Mouse (Mus musculus) embryonic stem cell, embryonic (primary cell): ENCODE measurements around the gene Rcor3.

Experiments used
- CTCF ChIA-PET, 4 experiments: fragments of 300-600 bp in 2 of 4; fragments of 350-600 bp in 2 of 4; sonication (Branson Sonifier 250); formaldehyde crosslinking; loops; one replicate each; lab custom pipeline; 2022; ENCODE audit warnings: inconsistent platforms in 2 of 4; lab: Charles Lee
- POLR2A ChIA-PET, 4 experiments: fragments of 300-600 bp in 2 of 4; fragments of 350-600 bp in 2 of 4; sonication (Branson Sonifier 250); formaldehyde crosslinking; loops; one replicate each; lab custom pipeline; 2022; ENCODE audit warnings: antibody characterized with exemption in 4 of 4, inconsistent platforms in 1 of 4; lab: Charles Lee

The Rcor3 gene

GRCm38 (mm10) chr1:192137926-192138910 lies at the start of gene Rcor3:
Gene Rcor3, minus strand, starts transcription at chr1:192138062.
- CTCF ChIA-PET: interaction anchor here (0.5 to 1.7 kb wide), 12 partner anchors 20 to 1237 kb away, joined by 3 to 4 read pairs (median 3); no protein-coding TSS in a partner anchor
- POLR2A ChIA-PET: interaction anchor here (0.6 to 1.5 kb wide), 19 partner anchors 12 to 1271 kb away, joined by 3 to 7 read pairs (median 3); partner anchors contain the start of genes Dtl (in 1 of the 4), Ints7 (in 1 of the 4), Kcnh1 (in 1 of the 4) and Traf5 (in 1 of the 4)

DNA sequence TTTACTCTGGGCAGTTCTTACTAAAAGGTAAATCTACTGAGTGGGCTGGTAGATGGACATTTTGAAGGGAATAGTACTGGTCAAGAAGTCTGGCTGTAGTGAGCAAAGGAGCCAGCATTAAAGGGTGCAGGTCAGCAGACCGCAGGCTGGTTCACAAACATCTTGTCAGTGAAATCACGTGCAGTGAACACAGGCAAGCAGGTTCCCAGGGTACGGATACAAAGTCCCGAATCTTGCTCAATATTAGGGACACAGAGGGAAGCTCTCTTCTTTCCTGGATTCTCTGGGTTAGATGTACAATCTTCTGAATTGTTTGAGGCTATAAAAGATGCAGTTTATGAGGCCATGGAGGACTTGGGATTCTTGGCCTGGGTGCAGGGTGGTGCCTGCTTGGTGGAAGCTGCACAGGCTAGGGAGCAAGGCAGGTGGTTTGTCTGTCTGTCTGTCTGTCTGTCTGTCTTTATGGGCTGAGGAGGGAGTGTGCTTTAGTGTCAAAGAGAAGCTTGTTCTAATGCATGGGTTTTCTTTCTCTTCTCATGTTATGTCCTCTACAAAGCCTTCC lies 43.9 kb upstream of the Rcor3 start:
- CTCF ChIA-PET: no interaction called here
- POLR2A ChIA-PET: no interaction called here

DNA sequence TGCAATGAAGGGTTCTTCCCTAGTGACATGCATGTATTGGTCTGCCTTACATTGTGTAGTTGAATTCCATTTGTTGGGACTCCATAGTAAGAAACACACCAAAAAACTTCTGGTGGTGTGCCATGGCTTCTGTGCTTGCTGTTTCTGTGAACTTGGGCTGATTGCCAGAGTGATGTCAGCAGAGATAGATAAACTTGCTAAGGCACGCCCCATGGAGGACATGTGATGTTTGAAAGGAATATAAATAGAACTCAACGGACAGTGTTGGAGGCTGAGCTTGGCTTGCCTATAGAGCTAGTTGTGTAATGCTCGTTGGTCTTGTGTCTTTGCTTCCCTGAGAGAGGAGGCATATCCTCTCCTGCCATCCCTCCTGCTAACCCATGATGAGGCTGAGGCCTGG lies 42.0 kb upstream of the Rcor3 start:
- ChIA-PET POLR2A (no interaction called here), CTCF (interaction anchor here in 1 of 4 experiments (0.6 to 0.7 kb wide), 2 partner anchors 41 to 543 kb away, joined by 3 to 5 read pairs; no protein-coding TSS in a partner anchor)

DNA sequence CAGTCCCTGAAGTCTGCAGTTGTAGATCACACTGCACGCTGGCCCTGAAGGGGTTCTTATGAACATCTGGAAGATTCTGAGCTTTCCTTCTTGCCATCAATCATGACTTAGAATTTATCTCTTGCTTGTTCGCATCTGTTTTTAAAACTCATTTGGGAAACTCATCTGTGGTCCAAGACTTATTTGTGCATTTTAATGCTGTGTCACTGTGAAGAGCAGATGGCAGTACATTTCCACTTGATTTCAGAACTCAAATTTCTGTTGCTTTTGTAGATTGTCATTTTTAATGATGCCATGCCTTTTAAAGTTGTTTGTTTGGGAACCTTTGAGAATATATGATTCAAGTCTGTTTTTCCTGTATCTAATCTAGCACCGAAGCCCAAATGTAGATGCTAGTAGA lies 33.6 kb upstream of the Rcor3 start:
- ChIA-PET POLR2A (interaction anchor here in 1 of 4 experiments (1.0 kb wide), 1 partner anchor 15 kb away, joined by 3 read pairs; no protein-coding TSS in a partner anchor), CTCF (interaction anchor here in 1 of 4 experiments (2.2 kb wide), 1 partner anchor 17 kb away, joined by 12 read pairs; no protein-coding TSS in a partner anchor)

DNA sequence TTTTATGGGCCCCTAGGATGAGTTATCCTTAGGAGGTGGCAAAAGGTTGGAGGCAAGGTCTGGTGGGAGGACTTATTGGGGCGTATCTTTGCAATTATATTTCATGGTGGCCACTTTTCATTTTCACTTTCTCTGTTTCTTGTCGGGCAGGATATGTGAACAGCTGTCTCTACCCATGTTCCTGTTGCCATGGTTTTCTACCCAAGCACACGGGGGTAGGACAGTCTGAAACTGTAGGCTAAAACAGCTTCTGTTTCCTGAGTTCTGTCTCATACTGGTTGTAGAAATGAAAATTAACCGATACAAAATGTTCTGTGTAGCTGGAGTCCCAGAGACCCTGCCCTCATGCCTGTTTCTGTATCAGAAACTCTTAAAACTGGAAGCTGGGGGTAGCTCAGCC lies 13.3 kb upstream of the Rcor3 start:
- ChIA-PET POLR2A (no interaction called here), CTCF (no interaction called here)

DNA sequence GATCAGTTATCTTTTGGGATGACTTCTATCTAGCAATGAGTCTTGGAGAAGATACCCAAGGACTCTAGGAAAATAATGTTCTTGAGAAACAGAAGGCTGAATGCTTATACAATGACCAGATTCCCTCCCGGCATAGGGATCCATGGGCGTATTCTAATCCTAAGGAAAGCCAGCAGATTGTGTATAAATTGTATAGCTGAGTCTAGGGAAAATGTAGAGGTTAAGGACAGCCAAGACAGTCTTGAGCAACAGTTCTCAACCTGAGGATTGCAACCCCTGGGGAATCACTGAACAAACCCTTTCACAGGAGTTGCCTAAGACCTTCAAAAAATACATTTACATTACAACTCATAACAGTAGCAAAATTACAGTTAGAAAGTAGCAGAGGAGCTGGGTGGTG lies 2.5 kb upstream of the Rcor3 start:
- POLR2A ChIA-PET: interaction anchor here in 1 of 4 experiments (0.5 kb wide), 1 partner anchor 23 kb away, joined by 4 read pairs; no protein-coding TSS in a partner anchor
- CTCF ChIA-PET: no interaction called here

GRCm38 (mm10) chr1:192137291-192137925 lies 454 bp downstream of the Rcor3 start:
- POLR2A ChIA-PET: interaction anchor here in 3 of 4 experiments (0.7 to 1.5 kb wide), 8 partner anchors 42 to 1209 kb away, joined by 3 to 7 read pairs (median 3); partner anchors contain the start of genes Dtl (in 1 of the 3), Ints7 (in 1 of the 3), Kcnh1 (in 1 of the 3) and Traf5 (in 1 of the 3)
- CTCF ChIA-PET: interaction anchor here in 3 of 4 experiments (0.5 to 1.7 kb wide), 3 partner anchors 20 to 532 kb away, joined by 3 to 4 read pairs (median 3); no protein-coding TSS in a partner anchor

GRCm38 (mm10) chr1:192136561-192137290 lies 1.1 kb downstream of the Rcor3 start:
- POLR2A ChIA-PET: interaction anchor here in 3 of 4 experiments (0.7 to 1.9 kb wide), 12 partner anchors 9 to 739 kb away, joined by 3 to 6 read pairs (median 4); partner anchors contain the start of gene Traf5 (in 1 of the 3)

GRCm38 (mm10) chr1:192130202-192130601 lies 7.7 kb downstream of the Rcor3 start:
- CTCF ChIA-PET: interaction anchor here in 1 of 4 experiments (0.6 kb wide), 1 partner anchor 36 kb away, joined by 5 read pairs; no protein-coding TSS in a partner anchor
- POLR2A ChIA-PET: interaction anchor here in 2 of 4 experiments (0.6 to 1.5 kb wide), 2 partner anchors 38 to 555 kb away, joined by 3 read pairs; partner anchors contain the start of genes Dtl (in 1 of the 2), Ints7 (in 1 of the 2) and Traf5 (in 1 of the 2)

More at GRCm38 (mm10) chr1:192136561-192137290, 1.1 kb downstream of the Rcor3 start:
- CTCF ChIA-PET: interaction anchor here in 3 of 4 experiments (0.7 to 1.7 kb wide), 3 partner anchors 53 to 533 kb away, joined by 3 to 4 read pairs (median 3); no protein-coding TSS in a partner anchor

GRCm38 (mm10) chr1:192128343-192128742 lies 9.5 kb downstream of the Rcor3 start:
- ChIA-PET POLR2A (interaction anchor here in 1 of 4 experiments (2.1 kb wide), 1 partner anchor 8 kb away, joined by 4 read pairs; no protein-coding TSS in a partner anchor), CTCF (no interaction called here)

- CTCF ChIA-PET: interaction anchor here in 1 of 4 experiments (0.6 kb wide), 1 partner anchor 74 kb away, joined by 3 read pairs; no protein-coding TSS in a partner anchor
- POLR2A ChIA-PET: no interaction called here
Measured at GRCm38 (mm10) chr1:192125761-192126160, 12.1 kb downstream of the Rcor3 start.

GRCm38 (mm10) chr1:192116262-192116661 lies 21.6 kb downstream of the Rcor3 start:
- CTCF ChIA-PET: interaction anchor here in 1 of 4 experiments (1.4 kb wide), 1 partner anchor 9 kb away, joined by 3 read pairs; no protein-coding TSS in a partner anchor
- POLR2A ChIA-PET: no interaction called here

DNA sequence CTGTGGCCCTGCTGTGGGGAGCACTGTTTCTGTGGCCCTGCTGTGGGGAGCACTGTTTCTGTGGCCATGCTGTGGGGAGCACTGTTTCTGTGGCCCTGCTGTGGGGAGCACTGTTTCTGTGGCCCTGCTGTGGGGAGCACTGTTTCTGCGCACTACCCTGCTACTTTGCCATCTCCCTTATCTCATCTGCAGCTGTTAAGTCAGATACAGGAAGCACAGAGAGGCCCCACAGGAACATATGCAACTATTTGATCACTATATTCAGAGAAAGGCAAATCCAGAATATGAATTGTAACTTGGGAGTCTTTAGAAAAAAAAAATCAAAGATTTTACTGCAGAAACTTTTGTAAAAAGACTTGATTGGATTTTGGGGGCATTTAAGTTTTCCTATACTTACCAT lies 22.5 kb downstream of the Rcor3 start:
- ChIA-PET CTCF (interaction anchor here in 2 of 4 experiments (0.7 to 1.4 kb wide), 2 partner anchors 8 to 154 kb away, joined by 3 read pairs; no protein-coding TSS in a partner anchor), POLR2A (interaction anchor here in 2 of 4 experiments (0.5 to 1.7 kb wide), 3 partner anchors 14 to 153 kb away, joined by 3 to 4 read pairs (median 3); no protein-coding TSS in a partner anchor)

DNA sequence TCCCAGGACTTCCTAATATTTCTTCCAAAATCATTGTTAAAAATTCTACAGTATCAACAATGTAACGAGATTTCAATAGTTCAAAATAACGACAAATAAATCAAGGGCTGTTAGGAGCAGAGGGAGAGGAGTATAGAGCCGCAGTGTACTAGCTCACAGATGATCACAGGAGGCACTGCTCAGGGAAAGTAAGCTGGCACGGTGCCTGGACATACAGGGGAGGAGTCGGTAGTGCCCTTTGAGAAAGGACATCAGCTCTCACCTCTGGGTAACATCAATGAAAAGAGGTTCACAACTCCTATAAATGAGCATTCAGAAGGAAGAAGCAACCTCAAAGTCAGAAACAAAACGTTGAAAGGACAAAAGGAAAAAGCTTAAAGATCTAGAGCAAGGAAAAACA lies 28.7 kb downstream of the Rcor3 start:
- ChIA-PET CTCF (interaction anchor here in 1 of 4 experiments (0.7 kb wide), 1 partner anchor 109 kb away, joined by 3 read pairs; no protein-coding TSS in a partner anchor), POLR2A (interaction anchor here in 2 of 4 experiments (0.7 to 0.9 kb wide), 3 partner anchors 12 to 179 kb away, joined by 3 read pairs; no protein-coding TSS in a partner anchor)

- CTCF ChIA-PET: interaction anchor here (0.7 to 1.4 kb wide), 17 partner anchors 9 to 1117 kb away, joined by 3 to 9 read pairs (median 4); partner anchors contain the start of gene Kcnh1 (in 1 of the 4)
Measured at GRCm38 (mm10) chr1:192107352-192107751, 30.5 kb downstream of the Rcor3 start.

GRCm38 (mm10) chr1:192105902-192106389 lies 31.9 kb downstream of the Rcor3 start:
- POLR2A ChIA-PET: interaction anchor here in 1 of 4 experiments (0.7 kb wide), 1 partner anchor 271 kb away, joined by 3 read pairs; no protein-coding TSS in a partner anchor

More at GRCm38 (mm10) chr1:192107352-192107751, 30.5 kb downstream of the Rcor3 start:
- POLR2A ChIA-PET: interaction anchor here in 1 of 4 experiments (0.9 kb wide), 1 partner anchor 15 kb away, joined by 3 read pairs; the partner anchor contains the start of gene Traf5

More at GRCm38 (mm10) chr1:192105902-192106389, 31.9 kb downstream of the Rcor3 start:
- CTCF ChIA-PET: no interaction called here
